Mouse (Mus musculus) forelimb bud, embryonic 11.5 days (tissue): ENCODE data around the gene Prmt1.

ENCODE experiments used
- DNase-seq: peaks from one replicate; pipeline ENCODE4 v3.0.0-alpha.2; 2012; ENCODE audit warnings: low read depth, low spot score

The Prmt1 gene

DNA sequence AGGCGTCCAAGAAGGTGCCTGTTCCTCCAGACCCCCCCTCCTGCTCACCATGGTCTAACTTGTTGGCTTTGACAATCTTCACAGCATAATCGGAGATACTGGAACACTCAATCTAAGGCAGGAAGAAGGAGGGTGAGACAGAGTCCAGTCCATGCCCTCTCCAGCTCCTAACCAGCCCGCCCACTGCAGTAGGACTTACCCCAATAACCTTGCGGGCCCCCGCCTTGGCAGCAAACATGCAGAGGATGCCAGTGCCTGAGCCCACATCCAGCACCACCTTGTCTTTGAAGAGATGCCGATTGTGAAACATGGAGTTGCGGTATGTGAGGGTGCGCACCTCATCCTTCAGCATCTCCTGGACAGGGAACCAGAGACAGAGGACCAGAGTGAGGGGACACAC is 4.8 kb downstream of the Prmt1 start:
- no peak for DNase-seq

DNA sequence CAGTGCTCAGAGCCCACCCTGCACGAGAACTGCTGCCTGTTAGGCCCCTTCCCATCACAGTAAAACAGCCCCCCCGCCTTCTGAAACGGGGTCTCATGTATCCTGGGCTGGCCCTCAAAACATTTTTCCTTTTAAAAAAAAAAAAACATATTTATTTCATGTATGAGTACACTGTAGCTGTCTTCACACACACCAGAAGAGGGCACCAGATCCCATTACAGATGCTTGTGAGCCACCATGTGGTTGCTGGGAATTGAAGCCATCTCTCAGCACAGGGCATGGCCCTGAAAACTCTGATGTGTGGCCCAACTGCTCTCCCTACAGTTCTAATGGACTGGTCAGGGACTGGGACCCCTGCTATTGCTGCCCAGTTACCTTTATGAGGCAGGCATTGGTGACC is 8.1 kb downstream of the Prmt1 start:
- DNase-seq, result no peak

DNA sequence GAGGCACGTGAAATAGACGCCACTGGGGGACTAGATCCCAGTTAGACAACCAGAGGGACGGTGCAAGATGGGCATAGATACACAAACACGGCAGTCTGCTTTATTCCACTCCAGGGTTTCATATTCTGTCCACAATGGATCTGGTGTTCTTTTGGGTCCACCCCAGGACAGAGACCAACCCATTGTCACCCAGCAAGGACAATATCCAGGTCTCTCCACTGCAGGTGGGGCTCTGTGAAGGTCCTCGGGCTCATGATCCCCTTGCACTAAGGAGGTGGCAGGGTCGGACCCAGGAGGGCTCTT is 11.3 kb downstream of the Prmt1 start:
- no peak for DNase-seq

DNA sequence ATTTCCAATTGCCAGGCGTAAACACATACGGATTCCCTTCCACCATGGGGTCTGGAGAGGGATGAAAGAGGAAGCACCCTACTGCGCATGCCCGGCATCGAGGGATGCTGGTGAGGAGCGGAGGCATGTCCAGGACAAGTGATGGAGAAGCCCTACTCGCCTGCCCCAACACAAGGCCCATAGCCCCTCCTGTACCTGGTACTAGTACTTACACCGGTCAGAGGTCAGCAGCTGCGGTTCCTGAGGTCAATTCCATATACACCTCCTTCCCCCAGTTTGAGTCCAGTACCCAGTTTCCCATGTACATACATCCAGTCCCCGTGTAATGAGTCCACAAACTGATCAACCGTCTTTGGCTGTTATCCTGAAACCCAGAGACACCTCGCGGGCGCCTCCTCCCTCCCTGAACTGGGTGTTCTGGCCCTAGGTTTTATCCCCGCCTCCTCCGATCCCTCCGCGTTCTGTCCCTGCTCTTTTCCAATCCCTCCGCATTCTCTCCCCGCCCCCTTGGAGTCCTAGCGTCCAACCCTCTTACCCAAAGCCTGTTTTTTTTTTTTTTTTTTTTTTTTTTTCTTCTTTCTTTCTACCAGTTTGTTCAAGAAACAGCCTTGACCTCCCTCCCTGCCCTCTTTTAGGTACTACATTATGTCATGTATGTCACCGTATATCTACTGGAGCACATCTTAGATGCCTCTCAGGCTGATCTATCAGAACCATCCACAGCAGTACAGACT is 11.8 kb downstream of the Prmt1 start, which contains the start of gene Cpt1c:
Gene Cpt1c, minus strand, starts transcription at position 469 of the 734 bp plus-strand sequence.
- DNase-seq, result peak; percentile 85

DNA sequence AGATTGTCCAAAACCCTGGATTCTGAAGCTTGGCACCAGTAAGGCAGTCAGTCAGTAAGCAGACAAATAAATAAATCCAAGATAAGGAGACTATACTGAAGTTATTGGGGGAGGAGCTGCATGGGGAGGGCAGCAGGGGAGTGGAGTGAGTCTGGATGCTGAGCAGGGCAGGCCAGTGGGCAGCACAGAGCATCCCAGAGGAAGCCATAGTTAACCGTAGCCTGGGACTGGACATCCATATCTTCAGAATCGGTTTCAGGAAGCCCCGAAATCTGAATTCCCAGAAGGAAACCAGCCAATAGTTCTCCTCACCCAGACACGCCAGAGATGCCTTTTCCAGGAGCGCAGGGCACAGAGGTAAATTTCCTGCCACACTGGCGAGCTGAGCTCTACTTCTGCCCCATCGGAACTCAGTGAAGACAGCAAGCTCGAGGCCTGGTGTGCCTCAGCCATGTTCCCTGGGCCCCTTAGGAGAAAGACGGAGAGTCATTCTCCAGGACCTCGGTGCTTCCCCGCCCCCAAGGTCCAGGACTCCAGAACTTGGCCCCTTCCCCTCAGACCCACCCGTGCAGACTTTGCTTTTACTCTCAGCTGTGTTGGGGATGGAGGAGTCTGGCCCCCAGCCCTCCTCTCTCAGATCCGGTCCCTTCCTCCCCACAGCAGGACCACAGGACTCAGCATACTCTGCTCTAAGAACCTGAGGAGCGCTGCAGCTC is 12.8 kb downstream of the Prmt1 start:
- DNase-seq, result no peak

DNA sequence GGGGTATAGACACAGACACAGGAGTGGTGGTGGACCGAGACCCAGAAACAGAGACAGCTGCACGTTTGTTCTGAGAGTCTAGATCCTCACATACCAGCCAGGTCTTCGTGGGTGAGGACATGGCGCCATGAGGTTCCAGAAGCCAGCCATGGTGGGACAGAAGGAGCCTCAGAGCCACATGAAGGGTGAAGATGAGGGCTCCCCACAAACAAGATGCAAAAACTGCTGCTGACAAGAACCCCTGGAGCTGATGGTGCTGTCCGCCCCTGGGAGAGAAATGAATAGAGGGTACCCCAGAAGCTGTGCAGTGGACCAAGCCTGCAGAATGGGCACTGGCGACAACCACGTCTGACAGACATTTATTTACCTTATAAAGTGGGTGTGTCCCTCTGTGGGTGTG is 15.2 kb downstream of the Prmt1 start:
- no peak for DNase-seq

DNA sequence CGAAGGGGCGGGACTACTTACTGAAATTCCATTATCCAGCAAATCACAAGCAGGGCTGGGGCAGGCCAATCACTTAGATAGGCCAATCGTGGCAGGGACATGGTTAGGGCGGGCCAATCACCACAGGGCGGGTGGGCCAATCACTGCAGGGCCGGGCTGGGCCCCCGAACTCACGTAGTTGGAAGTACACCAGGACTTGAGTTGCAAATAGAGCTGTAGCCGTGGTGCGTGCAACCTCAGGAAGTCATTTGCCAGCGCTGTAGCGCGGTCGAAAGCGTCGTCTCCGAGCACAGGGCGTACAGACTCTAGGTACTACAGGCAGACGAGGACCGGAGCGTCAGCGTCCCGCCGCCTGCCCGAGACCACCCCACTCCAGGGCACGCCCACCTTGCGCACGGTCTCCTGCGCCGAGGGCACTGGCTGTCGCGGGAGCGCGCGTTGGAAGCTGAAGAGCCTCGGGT is 16.1 kb downstream of the Prmt1 start:
- peak; percentile 91 for DNase-seq

DNA sequence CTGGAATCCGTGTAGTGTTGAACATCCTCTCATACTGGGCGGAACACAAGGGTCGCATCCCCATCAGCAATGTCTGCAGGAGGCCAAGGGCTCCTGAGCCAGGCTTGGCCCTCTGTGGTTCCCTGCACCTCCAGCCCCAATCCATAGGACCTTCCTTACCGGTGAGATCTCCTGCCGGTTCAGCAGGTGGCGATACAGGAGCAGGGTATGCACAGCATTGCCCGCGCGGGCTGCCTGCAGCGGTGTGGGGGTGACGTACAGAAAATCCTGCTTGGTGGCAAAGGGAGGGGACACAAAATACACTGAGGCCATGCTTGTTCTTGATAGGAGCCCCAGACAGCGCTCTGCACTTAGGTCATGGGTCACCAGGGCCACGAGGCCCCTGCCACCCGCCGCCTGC is 19.7 kb downstream of the Prmt1 start:
- no peak for DNase-seq

DNA sequence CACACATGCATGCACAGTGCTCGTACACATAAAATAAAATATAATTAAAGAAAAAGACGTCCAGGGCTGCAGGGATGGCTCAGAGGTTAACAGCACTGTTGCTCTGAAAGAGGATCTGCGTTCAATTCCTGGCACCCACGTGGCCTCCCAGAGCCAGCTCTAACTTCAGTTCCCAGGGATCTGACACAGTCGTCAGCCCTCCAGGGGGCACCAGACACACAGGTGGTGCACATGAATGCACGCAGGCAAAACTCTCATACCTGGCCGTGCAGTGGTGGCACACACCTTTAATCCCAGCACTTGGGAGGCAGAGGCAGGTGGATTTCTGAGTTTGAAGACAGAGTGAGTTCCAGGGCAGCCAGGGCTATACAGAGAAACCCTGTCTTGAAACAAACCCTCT is 20.4 kb downstream of the Prmt1 start:
- DNase-seq, result no peak

DNA sequence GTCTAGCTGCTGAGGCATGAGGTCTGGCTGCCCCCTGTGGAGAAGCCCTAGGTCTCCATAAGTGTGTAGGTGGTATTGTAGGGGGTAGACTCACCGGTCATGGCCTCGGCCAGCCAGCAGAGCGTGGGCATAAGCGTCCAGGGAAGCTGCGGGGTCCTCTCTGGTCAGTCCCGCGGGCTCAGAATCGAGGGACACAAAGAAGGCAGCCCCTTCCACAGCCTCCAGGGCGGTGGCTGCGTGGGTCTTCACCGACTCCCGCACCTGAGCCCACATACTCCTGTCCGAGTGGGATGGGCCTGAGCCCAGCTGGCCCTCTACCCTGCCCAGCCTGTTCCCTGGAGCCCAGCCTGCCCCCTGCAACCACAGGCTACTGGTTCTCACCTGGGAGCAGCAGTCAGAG is 21.4 kb downstream of the Prmt1 start:
- no peak for DNase-seq

DNA sequence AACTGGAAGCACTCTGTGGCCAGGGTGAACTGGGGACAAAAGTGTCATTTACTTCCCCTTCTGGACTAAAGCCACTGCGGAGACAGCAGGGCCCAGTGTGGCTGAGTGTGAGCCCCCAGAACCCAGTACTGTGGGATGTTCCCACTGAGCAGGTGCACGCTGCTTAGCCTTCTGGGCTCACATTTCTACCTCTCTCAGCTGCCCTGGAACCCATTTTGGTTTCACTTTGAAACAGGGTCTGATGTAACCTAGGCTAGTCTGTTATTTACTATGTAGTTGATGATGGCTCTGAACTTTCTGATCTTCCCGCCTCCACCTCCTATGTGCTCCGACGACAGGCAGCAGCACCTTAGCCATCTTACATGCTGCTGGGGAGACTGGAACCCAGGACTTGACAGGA is 23.5 kb downstream of the Prmt1 start:
- no peak for DNase-seq

DNA sequence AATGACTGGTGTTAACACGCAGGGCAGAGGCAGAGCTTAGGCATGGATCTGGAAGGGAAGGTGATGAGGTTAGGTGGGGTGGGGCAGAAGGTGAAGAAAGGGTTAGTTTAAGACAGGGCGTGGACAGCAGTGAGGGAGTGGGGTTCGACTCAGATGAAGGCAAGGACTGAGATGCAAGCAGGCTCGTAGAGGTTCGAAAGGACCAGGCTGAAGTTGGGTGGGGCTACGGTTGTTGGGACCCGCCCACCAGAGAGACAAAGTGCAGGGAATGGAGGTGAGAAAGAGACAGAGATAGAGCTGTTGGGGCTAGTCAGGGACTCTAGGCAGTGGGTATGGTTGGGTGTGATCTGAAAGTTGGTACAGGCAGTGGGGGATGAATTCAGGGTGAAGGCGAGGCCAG is 24.0 kb downstream of the Prmt1 start:
- no peak for DNase-seq

DNA sequence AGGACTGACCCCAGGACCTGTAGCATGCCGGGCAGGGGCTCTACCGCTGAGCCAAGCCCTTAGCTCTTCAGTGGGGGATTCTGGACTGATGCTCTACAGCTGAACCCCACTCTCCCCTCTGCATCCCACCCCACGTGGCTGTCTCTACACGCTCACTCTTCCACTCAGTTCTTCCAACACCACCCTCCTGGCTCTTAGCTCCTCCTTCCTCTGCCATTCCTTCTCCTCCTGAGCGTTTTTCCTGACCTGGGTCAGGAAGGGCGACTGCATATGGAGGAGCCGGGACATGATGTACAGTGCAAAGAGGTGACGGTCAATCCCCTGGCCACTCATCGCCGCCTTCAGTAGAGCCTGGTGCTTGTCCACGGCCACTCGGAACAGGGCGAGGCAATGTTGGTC is 25.9 kb downstream of the Prmt1 start:
- DNase-seq, result no peak

DNA sequence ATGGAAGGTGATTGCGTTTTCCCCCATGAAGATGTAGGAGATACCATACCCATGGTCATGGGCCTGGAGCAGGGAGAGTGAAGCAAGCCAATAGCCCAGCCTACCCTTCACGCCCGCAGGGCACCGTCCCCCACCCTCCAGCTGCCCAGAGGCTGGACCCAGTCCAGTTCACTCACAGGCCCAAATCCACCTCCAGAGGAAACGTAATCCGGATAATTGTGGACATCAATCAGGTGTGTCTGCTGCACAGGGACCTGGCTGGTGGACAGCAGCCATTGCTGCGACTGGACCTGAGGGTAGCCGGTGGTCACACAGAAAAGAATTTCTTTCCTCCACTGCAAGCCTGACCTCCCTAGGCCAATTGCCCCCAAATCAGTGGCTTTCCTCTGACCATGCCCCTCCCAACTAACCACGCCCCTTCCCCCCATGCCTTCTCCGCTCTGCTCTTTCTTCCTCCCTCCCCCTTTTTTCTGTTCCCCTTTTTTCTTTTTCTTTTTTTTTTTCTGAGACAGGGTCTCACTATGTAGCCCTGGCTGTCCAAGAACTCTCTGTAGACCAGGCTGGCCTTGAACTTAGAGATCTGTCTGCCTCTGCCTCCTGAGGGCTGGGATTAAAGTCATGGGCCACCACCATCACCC is 26.4 kb downstream of the Prmt1 start:
- DNase-seq, result no peak

DNA sequence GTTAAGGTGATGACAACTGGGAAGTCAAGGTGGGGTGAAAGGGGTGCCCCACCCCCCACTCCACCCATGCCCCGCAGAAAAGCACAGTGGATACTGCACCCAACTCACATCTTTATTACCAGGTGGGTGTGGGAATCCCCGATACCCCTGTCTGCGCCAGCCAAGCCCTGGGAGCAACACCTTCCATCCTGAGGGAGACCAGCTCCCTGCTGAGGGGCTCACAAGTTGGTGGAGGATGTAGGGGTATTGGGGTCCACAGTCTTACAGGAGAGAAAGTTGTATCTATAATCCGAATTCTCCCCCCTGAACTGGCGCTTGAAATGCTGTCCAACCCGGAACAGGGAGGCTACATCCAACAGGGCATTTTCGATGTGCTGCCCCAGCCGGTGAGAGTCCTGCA is 27.1 kb downstream of the Prmt1 start:
- DNase-seq, result no peak

DNA sequence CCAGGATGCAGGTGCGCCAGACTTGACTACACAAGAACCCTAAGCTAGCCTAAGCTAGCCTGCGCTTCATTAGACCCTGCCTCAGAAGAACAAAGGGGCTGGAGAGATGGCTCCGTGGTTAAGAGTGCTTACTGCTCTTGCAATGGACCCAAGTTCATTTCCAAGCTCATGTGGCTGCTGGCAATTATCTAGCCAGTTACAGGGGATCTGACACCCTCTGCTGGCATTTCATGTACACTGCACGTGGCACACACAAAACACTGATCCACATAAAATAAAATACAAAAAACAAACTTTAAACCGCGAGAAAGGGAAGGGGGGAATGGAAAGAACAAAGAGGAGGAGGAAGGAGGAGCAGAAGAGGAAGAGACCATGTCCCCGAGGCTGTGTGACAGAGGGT is 28.2 kb downstream of the Prmt1 start:
- peak; percentile 46 for DNase-seq

DNA sequence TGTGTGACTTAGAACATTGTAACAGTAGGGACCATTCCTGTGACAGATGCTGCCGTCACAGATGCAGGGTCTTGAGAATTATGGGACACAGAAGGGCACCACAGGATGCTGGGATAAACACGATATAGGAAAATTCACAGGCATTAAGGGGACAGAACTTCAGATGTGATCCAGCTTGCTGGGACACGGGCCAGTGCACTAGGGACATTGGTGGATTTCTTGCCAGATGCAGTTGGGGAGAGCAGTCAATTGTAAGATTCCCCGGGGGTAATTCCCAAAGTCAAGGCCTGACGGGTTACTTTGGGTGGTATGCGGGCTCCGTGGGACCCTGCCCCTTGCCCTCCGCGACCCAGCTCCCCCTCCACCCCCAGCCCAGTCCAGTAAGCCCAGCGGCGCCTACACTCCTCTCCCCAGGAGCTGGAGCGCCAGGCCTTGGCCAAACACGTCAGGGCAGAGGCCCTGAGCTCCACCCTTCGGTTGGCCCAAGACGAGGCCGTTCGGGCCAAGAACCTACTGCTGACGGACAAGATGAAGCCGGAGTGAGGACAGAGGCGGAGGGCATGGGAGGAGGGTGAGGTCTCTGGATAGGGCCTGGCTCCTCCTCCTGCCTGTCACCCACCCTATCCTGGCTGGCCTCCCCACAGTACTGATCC is 29.1 kb downstream of the Prmt1 start:
- no peak for DNase-seq

DNA sequence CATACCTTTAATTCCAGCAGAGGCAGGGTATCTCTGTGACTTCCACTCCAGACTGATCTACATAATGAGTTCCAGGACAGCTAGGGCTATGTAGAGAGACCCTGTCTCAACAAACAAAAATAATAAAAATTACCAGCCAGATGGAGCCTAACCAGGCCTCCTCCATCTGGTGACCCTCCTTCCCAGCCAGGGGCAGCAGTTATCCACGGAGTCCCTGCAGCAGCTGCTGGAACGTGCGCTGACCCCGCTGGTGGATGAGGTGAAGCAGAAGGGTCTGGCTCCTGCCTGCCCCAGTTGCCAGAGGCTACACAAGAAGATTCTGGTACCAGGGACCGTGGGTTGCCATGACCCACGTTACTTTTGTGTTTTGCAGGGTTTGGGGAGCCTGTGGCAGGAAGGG is 30.1 kb downstream of the Prmt1 start:
- DNase-seq, result no peak

DNA sequence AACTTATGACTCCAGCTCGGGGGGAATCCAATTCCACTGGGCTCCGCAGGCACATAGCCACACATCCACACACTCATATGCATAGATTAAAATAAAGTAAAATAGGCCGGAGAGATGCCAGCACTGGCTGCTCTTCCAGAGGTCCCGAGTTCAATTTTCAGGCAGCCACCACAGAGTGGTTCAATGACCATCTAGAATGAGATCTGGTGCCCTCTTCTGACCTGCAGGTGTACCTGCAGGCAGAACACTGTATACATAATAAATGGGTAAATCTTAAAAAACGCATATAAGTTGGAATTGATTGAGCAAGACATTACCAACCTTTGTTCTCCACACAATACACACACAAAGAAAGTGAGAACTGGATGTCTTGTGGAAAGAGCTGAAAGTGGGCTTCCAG is 30.7 kb downstream of the Prmt1 start:
- no peak for DNase-seq

DNA sequence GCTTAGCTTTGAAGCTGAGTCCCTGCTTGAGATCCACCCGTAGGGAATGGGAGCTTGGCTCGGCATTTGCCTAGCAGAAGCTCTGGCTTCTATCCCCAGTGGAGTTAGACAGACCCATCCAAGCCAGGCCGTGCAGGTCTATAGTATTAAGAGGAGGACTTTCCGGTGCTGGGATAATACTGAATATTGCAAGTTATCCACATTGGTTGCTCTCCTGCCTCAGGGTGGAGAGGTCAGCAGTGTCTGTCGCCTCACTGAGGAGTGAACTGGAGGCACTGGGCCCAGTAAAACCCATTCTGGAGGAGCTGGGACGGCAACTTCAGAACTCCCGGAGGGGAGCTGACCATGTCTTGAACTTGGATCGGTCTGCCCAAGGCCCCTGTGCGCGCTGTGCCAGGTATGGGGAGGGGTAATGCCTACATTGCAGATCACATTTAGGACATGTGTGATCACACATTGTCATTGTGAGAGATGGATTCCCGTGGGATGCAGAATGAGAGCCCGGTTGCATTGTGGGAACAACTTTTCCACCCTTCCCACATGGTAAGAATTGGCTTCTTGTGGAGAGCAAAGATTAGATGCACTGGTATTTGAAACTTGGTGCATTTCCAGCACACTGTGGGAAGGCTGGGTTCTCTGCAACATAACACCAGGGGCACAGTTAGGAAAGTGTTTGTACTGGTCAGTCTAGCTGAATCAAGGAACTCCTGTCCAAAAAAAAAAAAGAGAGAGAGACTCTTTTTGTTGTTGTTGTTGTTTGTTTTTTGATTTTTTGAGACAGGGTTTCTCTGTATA is 32.1 kb downstream of the Prmt1 start:
- DNase-seq, result no peak

DNA sequence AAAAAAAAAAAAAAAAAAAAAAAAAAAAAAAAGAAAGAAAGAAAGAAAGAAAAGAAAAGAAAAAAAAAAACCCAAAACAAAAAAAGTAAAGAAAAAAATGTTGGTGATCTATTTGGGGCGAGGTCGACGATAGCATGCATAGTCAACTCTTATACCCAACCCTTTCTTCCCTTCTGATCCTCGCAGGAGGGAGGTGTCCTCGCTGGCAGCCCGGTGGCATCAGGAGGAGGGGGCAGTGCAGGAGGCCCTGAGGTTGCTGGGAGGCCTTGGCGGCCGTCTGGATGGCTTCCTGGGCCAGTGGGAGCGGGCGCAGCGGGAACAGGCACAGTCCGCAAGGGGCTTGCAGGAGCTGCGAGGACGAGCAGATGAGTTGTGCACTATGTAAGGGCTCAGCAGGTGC is 32.8 kb downstream of the Prmt1 start:
- no peak for DNase-seq
